Mouse (Mus musculus): ENCODE data around the gene Tle6.

Tle6 gene

DNA sequence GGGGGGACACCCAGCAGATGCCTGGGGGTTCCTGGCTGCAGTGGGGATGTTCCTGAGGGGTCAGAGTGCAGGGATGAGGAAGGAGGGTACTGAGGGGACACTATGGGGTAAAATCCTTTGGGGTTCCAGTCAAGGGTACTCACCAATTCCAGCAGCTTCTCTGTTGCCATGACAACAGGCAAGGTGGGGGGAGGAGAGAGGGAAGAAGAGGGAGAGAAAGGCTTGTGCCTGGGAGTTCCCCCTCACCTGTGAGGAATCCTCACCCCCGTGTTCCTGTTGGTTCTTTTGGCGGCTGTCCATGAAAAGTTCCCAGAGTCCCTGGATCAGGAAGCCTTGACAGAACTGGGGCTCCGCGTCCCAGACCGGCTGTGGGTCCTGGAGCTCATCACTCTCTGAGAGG is 5.3 kb downstream of the Tle6 start:
- DNase-seq (ENCODE audit: extremely low read depth, low read depth, low spot score): no peak

DNA sequence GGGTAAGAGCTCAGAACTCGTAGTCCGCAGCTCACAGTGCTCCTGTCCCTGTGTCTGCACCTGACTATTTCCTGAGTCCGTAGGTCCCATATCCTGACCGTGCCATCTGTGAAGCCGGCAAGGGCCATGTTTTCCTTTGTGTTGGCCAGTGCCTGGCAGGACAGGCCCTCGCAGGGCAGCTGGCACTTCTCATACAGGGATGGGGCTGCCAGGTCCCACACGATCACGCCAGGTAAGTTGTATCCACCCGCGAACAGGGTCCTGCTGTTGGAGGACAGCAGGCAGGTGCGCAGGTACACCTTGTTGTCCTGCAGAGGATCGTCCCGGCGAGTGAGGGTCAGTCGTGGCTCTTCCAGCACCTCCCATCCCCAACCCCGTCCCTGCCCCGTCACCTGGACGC is 6.9 kb downstream of the Tle6 start:
- no peak for DNase-seq (ENCODE audit: extremely low read depth, low read depth, low spot score)

GRCm38 (mm10) chr10:81593223-81593622 is 7.7 kb downstream of the Tle6 start:
- DNase-seq (ENCODE audit: extremely low read depth, low read depth, low spot score): no peak

DNA sequence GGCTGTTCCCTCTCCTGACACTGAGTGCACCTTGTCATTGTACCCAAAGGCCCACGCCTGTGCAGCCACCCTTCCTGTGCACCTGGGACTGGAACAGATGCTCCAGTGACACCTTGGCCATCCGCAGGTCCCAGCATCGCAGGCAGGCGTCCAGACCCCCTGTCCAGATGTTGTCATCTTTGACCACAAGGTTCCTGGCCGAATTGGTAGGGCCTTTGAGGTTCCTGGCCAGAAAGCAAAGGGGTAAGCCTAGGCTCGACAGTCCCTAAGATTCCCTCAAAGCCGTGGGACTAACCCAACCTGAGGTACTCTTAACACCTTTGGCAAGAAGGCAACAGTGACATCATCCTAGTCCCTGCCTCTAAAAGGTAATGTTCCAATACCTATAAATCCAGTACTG is 8.2 kb downstream of the Tle6 start:
- DNase-seq (ENCODE audit: extremely low read depth, low read depth, low spot score): no peak

- no peak for DNase-seq (ENCODE audit: extremely low read depth, low read depth, low spot score)
Measured at GRCm38 (mm10) chr10:81591846-81592245, 9.0 kb downstream of the Tle6 start.

DNA sequence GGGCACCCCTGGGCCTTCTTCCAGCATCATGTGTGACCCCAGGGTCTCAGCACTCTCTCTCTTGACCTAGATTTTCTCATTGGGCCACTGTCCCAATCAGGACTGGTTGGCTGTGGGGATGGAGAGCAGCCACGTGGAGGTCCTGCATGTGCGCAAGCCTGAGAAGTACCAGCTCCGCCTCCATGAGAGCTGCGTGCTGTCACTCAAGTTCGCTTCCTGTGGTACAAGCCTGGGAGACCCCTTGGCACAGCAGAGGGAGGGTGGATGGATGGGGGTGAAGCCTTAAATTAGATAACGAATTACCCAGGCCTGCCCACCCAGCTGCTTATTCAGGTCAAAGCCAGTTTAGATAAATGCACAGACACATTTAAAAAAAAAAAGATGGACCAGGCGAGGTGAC is 12.1 kb downstream of the Tle6 start:
- DNase-seq (ENCODE audit: extremely low read depth, low read depth, low spot score): no peak

GRCm38 (mm10) chr10:81583347-81583746 is 17.5 kb downstream of the Tle6 start:
- no peak for DNase-seq (ENCODE audit: extremely low read depth, low read depth, low spot score)

- DNase-seq (ENCODE audit: extremely low read depth, low read depth, low spot score): no peak
Measured at GRCm38 (mm10) chr10:81580441-81581070, 20.3 kb downstream of the Tle6 start.

- no peak for DNase-seq (ENCODE audit: extremely low read depth, low read depth, low spot score)
Measured at GRCm38 (mm10) chr10:81579967-81580366, 20.9 kb downstream of the Tle6 start.

DNA sequence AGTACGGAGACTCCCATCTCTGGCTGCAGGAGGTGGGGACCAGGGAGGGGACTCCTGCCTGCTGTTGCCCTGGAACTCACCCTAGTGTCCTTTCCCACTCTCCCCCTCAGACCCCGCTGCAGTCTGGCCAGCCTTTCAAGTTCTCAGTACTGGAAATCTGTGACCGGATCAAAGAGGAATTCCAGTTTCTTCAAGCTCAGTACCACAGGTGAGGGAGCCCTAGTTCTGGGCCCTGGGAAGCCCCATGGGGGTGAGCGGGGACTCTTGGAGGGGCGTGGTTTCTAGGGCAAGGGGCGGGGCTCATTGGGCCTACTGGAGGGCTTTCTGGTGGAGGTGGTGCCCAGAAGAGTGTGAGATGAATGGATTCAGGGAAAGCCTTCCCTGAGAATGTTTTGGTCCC is 25.2 kb downstream of the Tle6 start:
- DNase-seq (ENCODE audit: extremely low read depth, low read depth, low spot score): no peak

DNA sequence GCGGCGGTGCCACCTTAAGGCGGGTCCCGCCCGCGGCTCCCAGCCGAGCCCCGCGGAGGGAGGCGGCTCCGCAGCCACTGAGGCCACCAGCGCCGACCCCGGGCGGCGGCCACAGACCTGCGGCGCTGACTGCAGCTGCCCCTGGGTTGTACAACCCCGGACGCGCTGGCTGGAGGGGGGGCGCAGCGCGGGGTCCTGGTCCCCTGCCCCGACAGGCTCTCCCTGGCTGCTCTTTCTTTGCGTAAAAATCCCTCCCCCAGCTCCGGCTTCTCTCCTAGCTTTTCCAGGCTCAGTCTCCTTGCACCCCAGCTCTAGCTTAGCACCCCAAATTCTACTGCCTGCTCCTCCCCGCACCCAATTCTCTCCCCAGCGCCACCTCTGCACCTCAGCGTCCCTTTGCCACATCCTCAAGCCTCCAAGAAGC is 25.7 kb downstream of the Tle6 start:
- DNase-seq (ENCODE audit: extremely low read depth, low read depth, low spot score): no peak

DNA sequence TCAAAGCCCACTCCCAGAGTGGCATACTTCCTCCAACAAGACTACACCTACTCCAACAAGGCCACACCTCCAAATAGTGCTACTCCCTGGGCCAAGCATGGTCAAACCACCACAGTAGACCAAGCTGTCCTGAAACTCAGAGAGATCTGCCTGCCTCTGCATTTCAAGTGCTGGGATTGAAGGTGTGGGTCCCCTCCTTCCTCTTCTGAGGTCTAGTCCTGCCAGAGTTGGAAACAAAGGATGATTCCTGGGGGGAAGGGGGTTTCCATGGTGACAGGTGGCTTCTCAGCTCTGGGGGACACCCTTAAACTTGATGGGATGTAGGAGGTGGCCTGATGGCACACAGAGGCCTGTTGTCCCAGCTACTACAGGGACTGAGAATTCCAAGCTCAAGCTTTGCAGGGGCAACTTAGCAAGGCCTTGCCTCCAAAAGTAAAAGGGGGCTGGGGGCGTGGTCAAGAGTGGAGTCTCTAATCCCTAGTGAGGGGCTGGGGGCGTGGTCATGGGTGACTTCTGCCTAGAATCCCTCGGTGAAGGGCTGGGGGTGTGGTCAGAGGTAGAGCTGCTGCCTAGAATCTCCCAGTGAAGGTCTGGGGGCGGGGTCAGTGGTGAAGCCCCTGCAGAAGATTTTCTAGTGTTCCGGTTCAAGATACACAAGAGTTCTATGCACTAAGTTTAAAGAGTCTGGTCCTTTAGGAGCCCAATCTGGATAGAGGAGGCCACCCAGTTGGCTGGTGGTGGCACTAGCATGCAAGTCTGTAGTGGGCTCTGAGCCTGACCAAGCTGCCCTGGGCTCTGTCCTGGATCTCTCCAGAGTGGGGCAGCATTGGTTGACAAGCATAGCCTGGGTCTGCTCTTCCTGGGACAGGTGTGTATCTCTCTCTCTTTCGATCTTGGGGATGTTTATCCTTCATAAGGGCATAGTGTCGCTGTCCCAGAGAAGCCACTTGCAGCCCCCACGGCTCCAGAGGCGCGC is 26.5 kb downstream of the Tle6 start, which contains the start of gene Tle2:
Gene Tle2 (plus strand): TSS at position 481 of the 976 bp plus-strand sequence.
- DNase-seq (ENCODE audit: extremely low read depth, low read depth, low spot score): no peak

DNA sequence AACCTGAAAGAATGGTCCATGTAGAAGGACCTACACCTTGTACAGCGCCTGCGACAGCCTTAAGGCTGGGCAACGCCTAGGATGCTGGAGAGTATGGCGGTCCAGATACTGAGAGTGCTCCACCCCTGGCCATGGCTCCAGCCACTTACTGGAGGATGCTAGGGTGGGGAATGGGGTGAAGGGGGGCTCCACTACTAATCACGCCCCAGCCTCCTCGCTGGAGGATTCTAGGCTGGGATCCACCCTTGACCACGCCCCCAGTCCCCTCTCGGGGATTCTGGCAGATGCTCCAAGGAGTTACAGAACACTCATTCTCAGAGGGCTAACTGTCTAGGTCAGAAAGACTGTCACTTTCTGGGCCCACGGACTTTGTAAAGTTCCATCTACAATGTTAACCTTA is 27.9 kb downstream of the Tle6 start:
- DNase-seq (ENCODE audit: extremely low read depth, low read depth, low spot score): no peak

DNA sequence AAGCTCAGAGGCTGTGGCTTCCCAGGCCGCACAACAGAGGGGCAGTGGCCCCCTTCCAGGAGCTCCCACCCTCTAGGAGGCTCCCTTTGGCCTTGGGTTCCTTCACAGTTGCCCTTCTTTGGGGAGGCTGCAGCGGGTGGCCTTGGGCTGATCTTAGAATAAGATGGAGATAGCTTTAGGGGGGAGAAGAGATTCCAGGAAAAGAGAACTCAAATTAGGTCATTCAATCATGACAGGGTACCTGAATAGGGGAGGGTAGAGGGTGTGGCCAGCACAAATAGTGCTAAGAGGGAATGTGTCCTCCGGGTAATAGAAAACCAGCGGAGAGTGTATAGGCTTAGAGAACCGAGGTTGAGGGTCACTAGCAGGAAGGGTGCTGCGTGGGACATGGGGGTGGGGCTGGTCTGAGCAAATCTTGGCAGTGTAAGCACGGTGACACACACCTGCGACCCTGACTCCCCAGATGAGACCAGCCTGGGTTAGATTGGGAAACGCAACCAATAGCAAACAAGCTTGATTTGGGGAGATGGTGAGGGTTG is 28.7 kb downstream of the Tle6 start:
- DNase-seq (ENCODE audit: extremely low read depth, low read depth, low spot score): no peak

DNA sequence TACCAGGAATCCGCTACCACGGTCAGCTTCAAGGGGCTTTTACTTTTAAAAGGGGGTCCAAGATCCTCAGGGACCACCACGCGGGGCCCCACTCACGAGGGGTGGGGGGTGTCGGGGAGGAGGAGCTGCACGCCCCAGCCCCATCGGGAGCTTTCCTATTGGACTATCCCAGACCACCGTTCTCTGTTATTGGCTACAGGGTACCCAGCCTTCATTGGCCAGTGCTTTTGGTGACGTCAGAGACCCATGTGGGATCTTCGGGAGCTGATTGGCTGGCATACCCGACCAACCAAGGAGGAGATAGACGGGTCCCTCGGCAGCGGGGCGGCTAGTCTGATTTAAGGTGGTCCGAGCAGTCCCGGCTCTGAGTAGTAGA is 29.4 kb downstream of the Tle6 start:
- DNase-seq (ENCODE audit: extremely low read depth, low read depth, low spot score): peak; percentile 39

DNA sequence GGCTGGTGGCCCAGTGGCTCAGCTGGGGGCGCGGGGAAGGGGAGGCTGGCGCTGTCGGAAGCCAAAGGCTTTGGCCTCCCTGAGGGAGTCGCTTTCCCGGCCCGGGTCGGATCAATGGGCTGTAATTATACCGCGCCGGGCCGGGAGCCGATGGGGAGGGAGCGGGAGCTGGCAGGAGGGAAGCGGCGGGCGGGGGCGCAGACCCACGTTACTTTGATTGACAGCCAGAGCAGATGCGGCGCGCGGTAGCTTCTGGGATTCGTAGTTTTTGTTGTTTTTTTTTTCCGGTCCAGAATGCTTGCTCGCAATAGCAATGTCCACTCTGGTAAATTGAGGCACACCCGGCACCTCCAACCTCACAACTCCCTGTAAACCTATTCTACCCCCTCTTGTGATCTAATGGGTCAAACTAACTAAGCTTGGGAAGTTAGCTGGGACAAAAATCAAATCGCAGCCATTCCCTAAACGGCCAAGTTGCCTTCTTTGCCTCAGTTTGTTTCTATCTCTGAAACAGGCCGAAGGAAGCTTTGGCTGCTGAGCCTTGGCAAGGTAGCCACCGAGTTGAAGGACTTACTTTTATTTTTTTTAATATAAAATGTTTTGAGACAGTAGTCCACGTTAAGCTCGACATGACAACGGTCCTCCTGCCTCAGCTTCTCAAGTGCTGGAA is 29.9 kb downstream of the Tle6 start:
- DNase-seq (ENCODE audit: extremely low read depth, low read depth, low spot score): no peak

- DNase-seq (ENCODE audit: extremely low read depth, low read depth, low spot score): no peak
Measured at GRCm38 (mm10) chr10:81570238-81570800, 30.6 kb downstream of the Tle6 start.

- no peak for DNase-seq (ENCODE audit: extremely low read depth, low read depth, low spot score)
Measured at GRCm38 (mm10) chr10:81569507-81570237, 31.2 kb downstream of the Tle6 start.

- no peak for DNase-seq (ENCODE audit: extremely low read depth, low read depth, low spot score)
Measured at GRCm38 (mm10) chr10:81568381-81569191, 32.3 kb downstream of the Tle6 start.
